Mouse (Mus musculus) stomach, embryonic 16.5 days (tissue): ENCODE measurements around the gene Mrrf. TPM values are rescaled to one million over a fixed set of nuclear protein-coding genes. Genes with fewer than 3 reads are reported as not detected.

Experiments used
- polyA plus RNA-seq: library from polyadenylated mRNA; unstranded; fragments of >200 nt; fragmentation: Nextera tagmentation; extraction: Ambion mirVana; gene quantifications from 2 replicates; pipeline ENCODE4 v1.2.1, GENCODE M21; 2015

Mrrf gene
- polyA plus RNA-seq, 1 experiment from 2014 or later = 32.9 TPM

Other genes starting within 250 kb of the Mrrf start
- 0.21 and 0.34 TPM in 2 replicates for gene Ttll11, start 156.5 kb upstream of the Mrrf start, polyA plus RNA-seq
- 242 and 259 TPM in 2 replicates for gene Ndufa8, start 87.0 kb upstream of the Mrrf start, polyA plus RNA-seq
- 0.19 and 1.0 TPM in 2 replicates for gene Morn5, start 86.9 kb upstream of the Mrrf start, polyA plus RNA-seq
- gene Lhx6, start 31.0 kb upstream of the Mrrf start, polyA plus RNA-seq = 1.00 and 1.1 TPM in 2 replicates
- 60.2 and 62.0 TPM in 2 replicates for gene Rbm18, start 384 bp downstream of the Mrrf start, polyA plus RNA-seq
- gene Ptgs1, start 94.0 kb downstream of the Mrrf start, polyA plus RNA-seq = 35.1 and 37.5 TPM in 2 replicates
- gene Olfr338, start 237.1 kb downstream of the Mrrf start, polyA plus RNA-seq = 0.03 TPM in 1 of 2 replicates, not detected in the other